Mouse (Mus musculus) thymus, postnatal 4 days (tissue): Measurements from ENCODE around the gene Pramel1.
"Not testable (repeated sequence)": the region's sequence is repeated elsewhere in the genome, so short reads cannot be mapped to it uniquely, and the experiment has no call there.

Experiments used
- DNase-seq: peaks from one replicate; pipeline ENCODE4 v3.0.0; 2021

The Pramel1 gene

GRCm38 (mm10) chr4:143394181-143394580 is at the start of gene Pramel1:
Gene Pramel1 (plus strand): TSS chr4:143394428.
- no peak for DNase-seq

DNA sequence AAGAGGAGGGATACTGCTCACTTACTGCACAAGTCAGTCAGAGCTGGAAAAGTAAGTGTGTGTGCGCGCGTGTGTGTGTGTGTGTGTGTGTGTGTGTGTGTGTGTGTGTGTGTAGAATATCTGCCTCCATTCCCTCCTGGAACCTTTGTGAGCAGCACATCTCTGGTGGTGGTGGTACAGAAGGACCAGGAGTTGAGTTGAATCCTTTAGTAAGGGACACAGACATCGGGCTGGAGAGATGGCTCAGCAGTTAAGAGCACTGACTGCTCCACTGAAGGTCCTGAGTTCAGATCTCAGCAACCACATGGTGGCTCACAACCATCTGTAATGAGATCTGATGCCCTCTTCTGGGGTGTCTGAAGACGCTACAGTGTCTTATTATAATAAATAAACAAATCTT is 48.7 kb upstream of the Pramel1 start:
- not testable (repeated sequence) for DNase-seq

DNA sequence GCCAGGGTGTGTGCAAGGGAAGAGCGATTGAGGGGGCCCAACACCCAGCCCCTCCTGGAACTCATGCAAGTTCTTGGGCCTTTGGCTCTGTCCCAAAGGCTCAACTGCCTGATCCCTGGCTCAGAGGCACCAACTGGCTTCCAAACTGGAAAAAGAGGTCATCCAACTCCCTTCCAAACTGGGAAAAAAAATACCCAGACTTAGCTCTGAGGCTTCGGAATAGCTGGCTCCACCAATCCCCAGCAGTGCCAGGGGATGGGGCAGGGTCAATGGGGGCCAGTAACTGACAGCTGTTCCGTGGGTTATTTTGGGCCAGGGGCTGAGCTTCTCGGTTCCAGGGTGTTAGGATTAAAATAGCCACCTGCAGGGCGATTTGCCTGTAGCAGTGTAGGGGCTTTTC is 45.5 kb upstream of the Pramel1 start:
- no peak for DNase-seq

DNA sequence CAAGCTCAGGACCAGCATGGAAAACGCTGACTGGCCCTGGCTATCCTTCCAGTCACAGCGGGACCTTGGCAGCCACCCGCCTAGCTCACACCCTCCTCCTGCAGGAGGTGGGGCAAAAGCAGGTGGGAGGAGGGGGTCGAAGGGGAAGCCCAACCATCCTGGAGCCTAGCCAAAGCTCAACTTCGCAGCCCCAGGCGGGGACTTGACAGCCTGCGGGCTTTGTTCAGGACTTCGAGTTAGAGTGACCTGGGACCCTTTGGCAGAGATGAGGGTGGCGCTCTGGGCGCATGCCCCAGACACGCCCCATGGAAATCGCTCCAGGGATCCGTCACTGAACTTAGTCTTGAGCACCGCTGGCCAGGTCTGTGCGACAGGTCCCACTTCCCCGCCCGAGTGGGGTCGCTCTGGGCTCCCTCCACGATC is 44.7 kb upstream of the Pramel1 start, which contains the start of gene Lrrc38:
TSS of gene Lrrc38 (plus strand) at position 274 of the 423 bp plus-strand sequence.
- no peak for DNase-seq

DNA sequence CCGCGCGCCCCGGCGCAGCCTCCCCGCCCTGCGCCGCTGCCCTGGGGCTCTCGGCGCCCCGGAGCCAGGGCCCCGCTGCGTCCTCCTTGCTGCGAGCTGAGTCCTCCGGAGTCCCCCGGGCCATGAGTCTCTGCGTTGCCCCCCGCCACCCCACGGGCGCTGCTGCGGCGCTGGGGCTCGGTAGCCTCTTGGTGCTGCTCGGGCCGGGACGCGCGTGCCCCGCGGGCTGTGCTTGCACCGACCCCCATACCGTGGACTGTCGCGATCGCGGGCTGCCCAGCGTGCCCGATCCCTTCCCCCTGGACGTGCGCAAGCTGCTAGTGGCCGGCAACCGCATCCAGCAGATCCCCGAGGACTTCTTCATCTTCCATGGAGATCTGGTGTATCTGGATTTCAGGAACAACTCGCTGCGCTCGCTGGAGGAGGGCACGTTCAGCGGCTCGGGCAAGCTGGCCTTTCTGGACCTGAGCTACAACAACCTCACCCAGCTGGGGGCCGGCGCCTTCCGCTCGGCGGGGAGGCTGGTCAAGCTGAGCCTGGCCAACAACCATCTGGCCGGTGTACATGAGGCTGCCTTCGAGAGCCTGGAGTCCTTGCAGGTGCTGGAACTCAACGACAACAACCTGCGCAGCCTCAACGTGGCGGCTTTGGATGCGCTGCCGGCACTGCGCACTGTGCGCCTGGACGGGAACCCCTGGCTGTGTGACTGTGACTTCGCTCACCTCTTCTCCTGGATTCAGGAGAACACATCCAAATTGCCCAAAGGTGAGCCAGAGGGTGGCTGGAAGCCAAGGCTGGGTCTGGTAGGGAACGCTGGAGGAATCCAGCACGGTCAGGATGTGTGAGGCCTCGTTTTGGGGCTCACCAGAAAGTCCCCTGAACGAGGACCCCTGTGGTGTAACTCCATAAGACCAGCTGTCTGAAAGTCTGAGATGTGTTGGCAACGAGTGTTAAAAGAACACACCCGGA is 43.9 kb upstream of the Pramel1 start:
- DNase-seq, result peak; percentile 9

- DNase-seq, result no peak
Measured at GRCm38 (mm10) chr4:143352301-143352700, 41.9 kb upstream of the Pramel1 start.

DNA sequence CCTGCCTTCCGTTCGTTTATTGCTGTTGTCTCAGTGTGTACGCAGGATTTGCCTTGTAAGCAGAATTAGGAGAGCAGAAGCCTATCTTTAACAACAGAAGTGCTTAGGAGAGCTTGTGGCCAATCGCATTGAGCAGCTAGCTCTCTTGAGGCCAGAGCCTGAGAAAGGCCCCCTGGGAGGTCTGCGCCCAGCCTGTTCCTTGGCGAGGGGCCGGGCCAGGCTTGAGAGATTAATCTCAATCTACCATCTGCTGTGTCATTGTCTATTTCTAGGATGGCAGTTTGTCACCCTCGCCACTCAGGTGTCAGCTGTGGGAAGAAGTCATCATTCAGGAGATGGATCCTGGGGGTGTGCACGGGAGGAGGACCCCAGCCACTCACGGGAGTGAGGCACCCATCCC is 32.7 kb upstream of the Pramel1 start:
- DNase-seq, result no peak

- DNase-seq, result no peak
Measured at GRCm38 (mm10) chr4:143366415-143367041, 27.7 kb upstream of the Pramel1 start.

DNA sequence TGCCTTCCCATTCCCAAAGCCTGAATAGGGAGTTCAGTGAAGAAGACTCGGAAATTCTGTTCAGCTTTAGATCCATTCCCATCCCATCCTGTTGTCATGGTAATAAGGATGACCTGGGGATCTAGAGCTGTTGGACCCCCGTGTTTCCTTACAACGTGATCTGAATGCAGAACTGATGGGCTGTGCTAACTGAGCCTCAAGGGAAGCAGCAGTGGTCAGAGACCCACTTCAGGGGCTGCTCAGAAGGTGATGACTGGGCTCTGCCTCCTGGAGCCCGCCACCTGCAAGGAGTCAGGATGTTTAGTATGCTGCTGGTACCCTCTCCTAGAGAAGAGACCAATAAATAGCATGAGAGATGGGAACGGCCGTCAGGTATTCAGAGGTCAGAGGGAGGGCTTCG is 14.7 kb upstream of the Pramel1 start:
- DNase-seq, result no peak

DNA sequence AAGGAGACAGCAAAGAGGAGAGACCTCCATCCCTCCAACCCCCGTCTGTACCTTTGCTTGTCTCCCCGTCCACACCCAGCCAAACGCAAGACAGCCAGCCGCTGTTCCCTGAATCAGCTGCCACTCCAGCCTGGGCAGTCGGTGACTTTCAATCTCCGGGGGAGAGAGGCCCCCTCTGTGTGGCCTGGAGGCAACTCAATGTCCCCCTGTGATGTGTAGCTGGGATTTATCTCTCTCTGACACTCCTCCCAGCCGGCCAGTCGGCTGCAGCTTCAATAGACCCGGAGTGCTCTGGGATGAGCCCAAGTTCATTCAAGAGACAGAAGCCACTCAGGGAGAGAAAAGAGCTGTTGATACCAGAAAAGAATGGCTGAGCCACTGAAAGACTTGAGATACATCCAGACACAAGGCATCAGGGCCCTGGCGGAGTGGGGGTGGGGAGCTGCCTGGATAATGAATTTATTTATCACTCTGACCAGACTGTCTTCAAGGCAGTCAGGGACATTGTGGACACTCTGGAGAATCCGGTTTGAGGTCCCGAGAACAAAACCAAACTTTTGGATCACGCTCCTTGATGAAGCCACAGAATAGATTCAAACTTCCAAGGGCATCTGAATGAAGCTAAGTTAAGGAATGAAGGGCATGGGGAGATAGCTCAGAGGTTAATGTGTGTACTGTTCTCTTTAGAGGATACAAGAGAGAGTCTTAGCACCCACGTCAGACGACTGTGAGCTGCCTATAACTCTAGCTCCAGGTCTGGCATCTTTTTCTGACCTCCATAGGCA is 14.1 kb upstream of the Pramel1 start:
- DNase-seq, result no peak

- DNase-seq, result peak; percentile 66
Measured at GRCm38 (mm10) chr4:143380716-143381004, 13.6 kb upstream of the Pramel1 start.

GRCm38 (mm10) chr4:143382163-143382562 is 12.1 kb upstream of the Pramel1 start:
- no peak for DNase-seq

DNA sequence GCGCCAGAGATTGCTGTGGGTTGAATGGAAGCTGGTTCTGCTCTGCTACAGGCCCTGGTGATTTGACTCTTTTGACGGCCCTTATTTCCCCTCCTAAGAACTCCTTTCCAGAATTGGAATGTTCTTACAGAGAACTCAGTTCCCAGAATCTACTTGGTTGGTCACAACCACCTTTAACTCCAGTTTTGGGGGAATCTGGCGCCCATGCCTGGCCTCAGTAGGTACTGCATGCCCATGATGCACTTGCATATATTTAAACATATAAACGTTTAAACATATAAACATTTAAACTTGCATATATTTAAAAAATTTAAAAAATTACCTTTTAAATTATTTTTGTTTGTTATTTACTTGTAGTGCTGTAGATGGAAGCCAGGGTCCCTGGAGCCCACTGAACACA is 10.6 kb upstream of the Pramel1 start:
- DNase-seq, result peak; percentile 26

DNA sequence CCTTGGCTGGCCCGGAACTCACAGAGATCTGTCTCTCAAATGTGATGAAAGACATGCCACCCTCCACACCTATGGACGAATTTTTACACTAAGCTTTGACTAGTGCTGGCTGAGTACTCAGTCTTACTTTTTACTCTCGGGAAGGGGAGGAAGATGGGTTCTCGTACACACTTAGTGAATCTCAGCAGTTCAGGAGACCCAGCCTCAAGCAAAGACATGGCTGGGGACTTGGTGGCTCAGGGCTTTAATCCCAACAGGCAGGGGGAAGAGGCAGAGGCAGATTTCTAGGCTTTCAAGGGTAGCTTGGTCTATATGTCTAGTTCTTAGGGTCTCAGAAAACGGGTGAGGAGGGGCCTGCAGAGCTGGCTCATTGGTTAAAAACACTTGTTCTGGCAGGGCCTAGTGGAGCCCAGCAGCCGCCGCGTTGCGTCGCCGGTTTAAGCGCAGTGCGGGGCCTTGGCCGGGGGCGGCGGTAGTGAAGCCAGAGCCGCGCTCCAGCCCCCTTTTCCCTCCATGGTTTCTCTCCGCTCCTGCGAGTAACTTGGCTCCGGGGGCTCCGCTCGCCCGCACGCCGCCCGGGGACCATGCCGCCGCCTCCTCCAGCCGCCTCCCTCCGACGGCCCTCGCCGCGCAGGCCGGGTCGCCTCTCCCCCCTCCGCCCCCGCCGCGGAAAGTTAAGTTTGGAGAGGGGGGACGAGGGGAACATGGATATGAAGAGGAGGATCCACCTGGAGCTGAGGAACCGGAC is 5.1 kb upstream of the Pramel1 start:
- DNase-seq, result peak; percentile 59

DNA sequence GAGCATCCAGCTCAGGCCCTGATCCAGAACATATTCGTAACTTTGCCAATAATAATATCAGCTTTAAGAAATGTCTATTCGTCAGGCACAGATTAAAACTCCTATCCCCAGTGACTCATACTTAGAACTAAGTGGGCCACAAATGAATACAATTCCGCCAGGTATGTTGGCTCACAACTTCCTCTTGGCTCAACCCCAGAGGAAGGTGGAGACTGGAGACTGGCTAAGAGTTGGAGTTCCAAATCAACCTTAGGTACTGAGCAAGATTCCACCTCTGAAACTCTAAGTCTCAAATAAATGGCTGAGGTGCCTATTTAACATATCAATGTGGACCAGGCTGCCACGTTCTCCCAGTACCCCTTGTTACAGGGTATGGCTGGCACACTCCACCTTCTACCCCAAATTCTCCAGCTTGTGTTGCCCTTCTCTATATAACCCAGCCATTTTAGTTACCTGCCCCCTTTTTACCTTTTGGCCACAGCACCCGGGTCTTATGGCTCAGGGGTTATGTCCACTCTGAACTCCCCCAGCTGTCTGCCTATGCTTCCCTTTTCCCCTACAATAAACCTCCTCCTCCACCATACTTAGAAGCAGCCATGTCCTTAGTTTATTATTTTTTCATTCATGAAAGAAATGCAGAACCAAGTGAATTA is 17.5 kb downstream of the Pramel1 start:
- DNase-seq, result peak; percentile 9

GRCm38 (mm10) chr4:143412219-143413092 is 18.2 kb downstream of the Pramel1 start, which contains the start of gene Pramef8:
Gene Pramef8 (plus strand): TSS chr4:143412426.
- DNase-seq, result peak; percentile 87

DNA sequence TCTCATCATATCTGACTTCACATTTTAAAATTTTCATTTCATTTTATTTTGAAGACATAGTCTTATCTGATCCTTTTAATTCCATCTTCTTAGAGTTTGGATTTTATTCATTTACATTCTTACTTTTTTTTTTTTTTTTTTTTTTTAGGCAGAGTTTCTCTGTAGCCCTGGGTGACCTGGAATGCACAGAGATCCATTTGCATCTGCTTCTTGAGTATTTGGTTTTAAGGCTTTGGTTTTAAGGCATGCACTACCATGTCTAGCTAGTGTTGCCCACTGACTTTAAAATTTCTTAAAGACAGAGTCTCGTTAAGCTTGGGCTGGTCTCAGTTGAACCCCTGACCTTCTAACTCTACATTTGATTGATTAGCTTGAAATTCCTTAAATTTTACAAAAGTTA is 19.4 kb downstream of the Pramel1 start:
- no peak for DNase-seq

- DNase-seq, result no peak
Measured at GRCm38 (mm10) chr4:143414121-143414520, 19.9 kb downstream of the Pramel1 start.

GRCm38 (mm10) chr4:143426770-143427169 is 32.5 kb downstream of the Pramel1 start:
- DNase-seq, result not testable (repeated sequence)
